In genomic region chr4:106866845-106867244, GRCm38 (mm10) we compare ENCODE assay signal across 10 mouse cellular contexts. TPM values are rescaled to one million over a fixed set of nuclear protein-coding genes. Genes with fewer than 3 reads are reported as not detected.
A peak's percentile ranks its signal among the peaks of the same experiment; 100 is the strongest.
DNase-seq lines count a peak whose midpoint lies in the region; ATAC-seq and TF ChIP-seq lines count a peak whose summit lies in the region.
"Had no signal": no experiment of that assay in that cellular context is flagged by ENCODE, and none has a peak within 500 bp of the region (broad histone marks: within the 10 kb centered on the region; RNA-seq: fewer than 3 reads in every experiment).

No protein-coding gene starts in this region.

- 14% methylated on average over 4 of the region's 7 CpGs for WGBS in kidney, embryonic 16.5 days
- WGBS in heart, embryonic 10.5 days, result 2% methylated on average over 7 of the region's 7 CpGs
- WGBS in midbrain, embryonic 12.5 days, result under 1% methylated on average over 7 of the region's 7 CpGs

- H3K36me3 ChIP-seq in kidney, embryonic 16.5 days (ENCODE audit: insufficient read depth, low read length), result no peaks in the 10 kb centered on the region
- no peaks in the 10 kb centered on the region for H3K36me3 ChIP-seq in heart, embryonic 10.5 days
- H3K36me3 ChIP-seq in midbrain, embryonic 12.5 days, result no peaks in the 10 kb centered on the region

- TF ChIP-seq CTCF in brain, embryonic 14.5 days (IDR thresholded peaks at IDR 0.05; ENCODE audit: borderline replicate concordance, extremely low read depth, insufficient read depth, insufficient read length), result no peak
- TF ChIP-seq CTCF in layer of hippocampus, adult 2 months (conservative IDR thresholded peaks at IDR 0.05), result no peak

- H3K27ac ChIP-seq in kidney, embryonic 16.5 days (ENCODE audit: low read length), result peak overlapping the region; percentile 70
- H3K27ac ChIP-seq in heart, embryonic 10.5 days, result peak overlapping the region; percentile 91
- no peak overlapping the region for H3K27ac ChIP-seq in layer of hippocampus, adult 2 months
- H3K27ac ChIP-seq in midbrain, embryonic 12.5 days (replicated peaks), result peak overlapping the region; percentile 83

- ATAC-seq in kidney, embryonic 16.5 days (ENCODE audit: low FRiP score, low TSS enrichment), result peak; percentile 82
- ATAC-seq in midbrain, embryonic 12.5 days (ENCODE audit: low FRiP score, low read depth), result peak; percentile 89
- ATAC-seq in erythroid progenitor cell, adult 5-6 weeks (replicated peaks; ENCODE audit: low FRiP score, poor library complexity, severe bottlenecking), result no peak
- ATAC-seq: Patski had no signal

- H3K4me2 ChIP-seq in kidney, embryonic 16.5 days (replicated peaks; ENCODE audit: low read depth, low read length), result no peak overlapping the region
- peak overlapping the region; percentile 9; the same call in 1 of the 2 replicates for H3K4me2 ChIP-seq in midbrain, embryonic 12.5 days (replicated peaks)

- no peak overlapping the region for H3K9ac ChIP-seq in kidney, embryonic 16.5 days (replicated peaks; ENCODE audit: low read length)
- no peak overlapping the region for H3K9ac ChIP-seq in midbrain, embryonic 12.5 days (replicated peaks)

- no peak for DNase-seq in kidney, adult 9 months
- peak; percentile 96 for DNase-seq in brain, embryonic 14.5 days (ENCODE audit: low read depth)
- DNase-seq in heart, embryonic 10.5 days (ENCODE audit: low spot score), result peak; percentile 87
- DNase-seq in layer of hippocampus, adult 2 months (ENCODE audit: low spot score in 2 of 2), result peak; percentile 36 to 50
- no peak for DNase-seq in thymus, postnatal 10 days (ENCODE audit: low spot score in 2 of 2)

- peaks cover 43% of the 10 kb centered on the region for H3K4me1 ChIP-seq in kidney, embryonic 16.5 days (ENCODE audit: insufficient read depth, low read length)
- H3K4me1 ChIP-seq in heart, embryonic 10.5 days, result peaks cover 82% of the 10 kb centered on the region
- peaks cover 41% of the 10 kb centered on the region for H3K4me1 ChIP-seq in midbrain, embryonic 12.5 days

- H3K4me3 ChIP-seq in kidney, embryonic 16.5 days (ENCODE audit: low read length), result no peak overlapping the region
- H3K4me3 ChIP-seq in heart, embryonic 10.5 days, result no peak overlapping the region
- H3K4me3 ChIP-seq in layer of hippocampus, adult 2 months, result no peak overlapping the region
- no peak overlapping the region for H3K4me3 ChIP-seq in midbrain, embryonic 12.5 days
- H3K4me3 ChIP-seq: myocyte had no signal

- no peak for TF ChIP-seq POLR2A in brain, embryonic 14.5 days (IDR thresholded peaks at IDR 0.05; ENCODE audit: borderline replicate concordance, extremely low read depth, insufficient read depth, insufficient read length, poor library complexity, severe bottlenecking)

- H3K27me3 ChIP-seq in kidney, embryonic 16.5 days (ENCODE audit: insufficient read depth, low read length), result no peaks in the 10 kb centered on the region
- no peaks in the 10 kb centered on the region for H3K27me3 ChIP-seq in heart, embryonic 10.5 days (ENCODE audit: insufficient read depth, poor library complexity, severe bottlenecking)
- H3K27me3 ChIP-seq in midbrain, embryonic 12.5 days, result no peaks in the 10 kb centered on the region
- H3K27me3 ChIP-seq: Patski had no signal

- no peaks in the 10 kb centered on the region for H3K9me3 ChIP-seq in kidney, embryonic 16.5 days (ENCODE audit: low read length)
- no peaks in the 10 kb centered on the region for H3K9me3 ChIP-seq in heart, embryonic 10.5 days
- no peaks in the 10 kb centered on the region for H3K9me3 ChIP-seq in midbrain, embryonic 12.5 days

RNA-seq across cellular contexts. Expression of gene Ssbp3, which starts 43.7 kb away (rescaled TPM):
- 66.4 and 79.4 TPM in 2 replicates for polyA plus RNA-seq in kidney, embryonic 16.5 days (2015; fragmentation: Nextera tagmentation; extraction: Ambion mirVana)
- polyA plus RNA-seq in brain, embryonic 14.5 days (2012; rRNA removed), result 255 and 257 TPM in 2 replicates
- polyA plus RNA-seq in heart, embryonic 10.5 days (2016; fragmentation: Nextera tagmentation; extraction: Ambion mirVana), result 69.6 and 139 TPM in 2 replicates
- 100 to 1,000 TPM; 157 TPM for total RNA-seq in layer of hippocampus, adult 2 months (2021)
- 277 and 309 TPM in 2 replicates for polyA plus RNA-seq in midbrain, embryonic 12.5 days (2016; fragmentation: Nextera tagmentation; extraction: Ambion mirVana)
- total RNA-seq in erythroid progenitor cell, adult 5-6 weeks (2015; ENCODE audit: low replicate concordance), result 181 and 212 TPM in 2 replicates
- total RNA-seq in erythroid progenitor cell, adult 5-6 weeks (2017; ENCODE audit: low replicate concordance), result 93.7 and 104 TPM in 2 replicates

Comparison
In these comparisons a context has a peak if more than half of its experiments do, and no peak if none do; other contexts are left out.
1. DNase-seq: peak in brain, embryonic 14.5 days (single experiment), heart, embryonic 10.5 days (single experiment) and layer of hippocampus, adult 2 months (2 of 2); none in kidney, adult 9 months (single experiment) and thymus, postnatal 10 days (0 of 2).